Mouse (Mus musculus) left cerebral cortex, postnatal 10 days (tissue): Measurements from ENCODE around the gene Umps. TPM values are rescaled to one million over a fixed set of nuclear protein-coding genes. Genes with fewer than 3 reads are reported as not detected.

Source experiments
- DNase-seq, 2 experiments: peaks; one replicate each; pipeline ENCODE4 v3.0.0; 2021 to 2022; ENCODE audit warnings: low spot score in 2 of 2, mixed read lengths in 1 of 2; ENCODE audit errors: extremely low spot score in 1 of 2
- intact Hi-C: fragments of 180-260 bp; cut with DNase I; formaldehyde crosslinking; loops from one replicate; pipeline ENCODE4 v1.15.1; 2025
- total RNA-seq, 2 experiments: library from RNA; stranded (reverse); gene quantifications; 2 replicates each; pipeline ENCODE4 v1.2.3; 2021

Gene Umps
- total RNA-seq, result 10 to 100 TPM; 17.0 to 18.2 TPM

DNA sequence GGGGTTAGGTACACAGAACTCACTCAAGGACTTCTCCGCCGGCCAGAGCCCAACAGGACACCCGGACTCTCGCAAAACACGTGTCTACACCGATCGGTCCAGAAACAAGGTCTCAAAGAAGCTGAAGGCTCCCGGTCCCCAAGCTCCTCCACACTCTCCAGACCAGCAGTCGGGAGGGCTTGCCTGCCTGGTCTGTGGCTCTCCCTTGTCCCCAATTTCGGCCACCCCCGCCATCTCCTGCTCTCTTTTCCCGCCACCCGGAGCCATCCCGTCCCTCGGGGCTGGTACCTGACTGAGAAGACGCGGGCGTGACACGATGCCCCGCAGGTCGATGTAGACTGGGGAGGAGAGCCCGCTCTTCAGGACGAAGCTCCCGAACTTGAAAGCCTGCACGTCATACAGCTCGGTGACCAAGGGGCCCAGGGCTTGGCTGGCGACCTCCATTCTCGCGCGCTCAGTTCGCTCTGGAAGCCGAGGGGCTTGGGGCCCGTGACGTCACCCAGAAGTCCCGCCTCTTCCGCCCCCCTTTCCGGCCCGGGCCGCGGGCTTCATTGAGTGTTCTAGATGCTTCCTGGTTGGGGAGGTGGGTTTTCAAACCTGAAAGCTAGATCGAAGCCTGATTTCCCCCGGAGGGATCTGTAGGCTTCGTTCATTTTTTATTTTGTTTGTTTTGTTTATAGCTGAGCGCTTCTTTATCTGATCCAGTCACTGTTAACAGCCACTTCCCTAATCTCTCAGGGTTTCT lies at the start of gene Umps:
Umps (minus strand) TSS at position 501 of the 745 bp plus-strand sequence.
- intact Hi-C loops, result no loop called here
- DNase-seq, result peak; percentile 81 to 89

GRCm38 (mm10) chr16:34011991-34012845 lies 45.4 kb upstream of the Umps start:
- intact Hi-C loops, result no loop called here
- peak in 1 of 2 experiments; percentile 18 for DNase-seq

DNA sequence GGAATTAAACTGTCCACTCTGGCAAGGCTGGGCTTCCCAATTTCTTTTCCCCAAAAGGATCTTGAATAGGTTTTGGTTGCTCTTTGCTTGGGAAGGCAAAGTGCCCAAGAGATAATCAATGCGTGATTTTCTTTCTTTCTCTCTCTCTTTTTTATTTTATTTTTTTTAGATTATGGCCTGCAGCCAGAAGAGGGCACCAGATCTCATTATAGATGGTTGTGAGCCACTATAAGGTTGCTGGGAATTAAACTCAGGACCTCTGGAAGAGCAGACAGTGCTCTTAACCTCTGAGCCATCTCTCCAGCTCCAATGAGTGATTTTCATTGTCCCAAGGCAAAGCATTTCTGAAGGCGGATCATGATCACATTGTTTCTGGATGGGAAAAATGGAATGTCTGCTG lies 42.7 kb upstream of the Umps start:
- DNase-seq, result no peak
- intact Hi-C loops, result loop anchor here (10.0 kb wide), 1 partner anchor 275 kb away; no protein-coding TSS in a partner anchor

DNA sequence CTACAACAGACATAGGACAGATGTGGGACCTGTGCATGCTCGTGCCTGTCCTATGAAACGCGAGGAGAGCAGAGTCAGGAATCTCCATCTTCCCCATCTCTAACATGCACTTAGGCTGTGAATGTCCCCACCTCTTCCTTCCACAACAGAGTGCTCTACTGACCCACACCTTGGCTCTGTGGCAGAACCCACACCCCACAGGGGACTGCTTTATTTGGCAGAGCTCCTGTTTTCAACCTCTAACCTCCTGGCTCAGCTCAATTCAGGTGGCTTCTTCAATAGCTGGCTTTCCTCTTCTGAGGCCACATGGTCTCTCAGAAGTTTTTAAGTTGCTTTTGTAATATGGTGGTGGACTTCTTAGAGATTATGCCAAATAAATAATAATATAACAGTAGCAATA lies 39.1 kb upstream of the Umps start:
- intact Hi-C loops, result loop anchor here (10.0 kb wide), 1 partner anchor 279 kb away; no protein-coding TSS in a partner anchor
- peak in 1 of 2 experiments; percentile 12 for DNase-seq

- intact Hi-C loops, result loop anchor here (10.0 kb wide), 1 partner anchor 281 kb away; no protein-coding TSS in a partner anchor
- DNase-seq, result peak; percentile 85 to 87
Observed at GRCm38 (mm10) chr16:34004128-34004578, 37.3 kb upstream of the Umps start.

- intact Hi-C loops, result loop anchor here (10.0 kb wide), 1 partner anchor 281 kb away; no protein-coding TSS in a partner anchor
- DNase-seq, result peak in 1 of 2 experiments; percentile 12
Observed at GRCm38 (mm10) chr16:34003566-34004127, 36.8 kb upstream of the Umps start.

DNA sequence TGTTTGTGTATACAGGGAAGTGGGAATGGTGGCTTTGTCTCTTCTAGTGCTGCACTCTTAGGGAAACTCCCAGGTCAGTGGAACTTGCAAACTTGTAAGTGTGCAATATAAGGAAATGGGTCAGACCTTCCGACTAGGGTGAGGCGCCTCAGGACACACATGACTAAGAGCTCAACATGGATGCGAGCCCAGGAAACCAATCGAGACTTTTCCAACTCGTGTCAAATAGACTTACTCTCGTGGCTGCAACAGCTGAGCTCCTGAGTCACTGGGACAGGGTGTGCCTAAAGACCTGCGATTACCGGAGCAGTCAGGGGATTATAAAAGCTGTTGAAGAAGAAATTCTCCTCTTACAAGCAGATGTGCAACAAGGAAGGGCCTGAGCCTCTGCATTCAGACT lies 33.9 kb upstream of the Umps start:
- intact Hi-C loops, result loop anchor here (10.0 kb wide), 1 partner anchor 284 kb away; no protein-coding TSS in a partner anchor
- DNase-seq, result peak in 1 of 2 experiments; percentile 18

- intact Hi-C loops, result loop anchor here (2.0 to 5.0 kb wide), 2 partner anchors 43 to 115 kb away; no protein-coding TSS in a partner anchor
- peak; percentile 46 to 57 for DNase-seq
Observed at GRCm38 (mm10) chr16:33999388-33999787, 32.5 kb upstream of the Umps start.

- no peak for DNase-seq
- intact Hi-C loops, result loop anchor here (2.0 to 5.0 kb wide), 2 partner anchors 44 to 117 kb away; no protein-coding TSS in a partner anchor
Observed at GRCm38 (mm10) chr16:33998011-33998410, 31.2 kb upstream of the Umps start.

- DNase-seq, result peak in 1 of 2 experiments; percentile 62
- intact Hi-C loops, result loop anchor here (5.0 kb wide), 1 partner anchor 46 kb away; no protein-coding TSS in a partner anchor
Observed at GRCm38 (mm10) chr16:33996030-33996429, 29.2 kb upstream of the Umps start.

GRCm38 (mm10) chr16:33995496-33995895 lies 28.7 kb upstream of the Umps start:
- DNase-seq, result no peak
- intact Hi-C loops, result loop anchor here (5.0 kb wide), 1 partner anchor 47 kb away; no protein-coding TSS in a partner anchor

- DNase-seq, result no peak
- intact Hi-C loops, result no loop called here
Observed at GRCm38 (mm10) chr16:33994321-33994720, 27.5 kb upstream of the Umps start.

- no peak for DNase-seq
- intact Hi-C loops, result no loop called here
Observed at GRCm38 (mm10) chr16:33990712-33991111, 23.9 kb upstream of the Umps start.

- intact Hi-C loops, result no loop called here
- DNase-seq, result no peak
Observed at GRCm38 (mm10) chr16:33989106-33989505, 22.3 kb upstream of the Umps start.

- intact Hi-C loops, result no loop called here
- DNase-seq, result peak in 1 of 2 experiments; percentile 51
Observed at GRCm38 (mm10) chr16:33988358-33989012, 21.6 kb upstream of the Umps start.

DNA sequence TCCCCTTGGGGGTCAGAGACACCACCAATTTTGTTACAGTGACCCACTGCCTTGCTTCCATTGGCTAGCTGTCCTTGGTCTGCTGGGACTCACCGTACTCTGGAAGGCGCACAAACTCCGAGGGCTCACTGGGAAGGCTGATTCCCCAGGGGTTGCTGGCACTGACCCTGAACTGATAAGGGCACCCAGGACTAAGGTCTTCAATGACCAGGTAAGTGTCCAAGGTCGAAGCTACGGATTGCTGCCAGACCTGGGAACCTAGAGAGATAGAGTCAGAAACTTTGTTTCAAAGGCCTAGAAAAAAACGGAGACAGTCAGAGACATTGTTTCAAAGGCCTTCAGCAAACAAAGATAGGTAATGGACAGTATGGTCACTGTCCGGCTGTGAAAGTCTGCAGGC lies 20.2 kb upstream of the Umps start:
- intact Hi-C loops, result no loop called here
- no peak for DNase-seq

DNA sequence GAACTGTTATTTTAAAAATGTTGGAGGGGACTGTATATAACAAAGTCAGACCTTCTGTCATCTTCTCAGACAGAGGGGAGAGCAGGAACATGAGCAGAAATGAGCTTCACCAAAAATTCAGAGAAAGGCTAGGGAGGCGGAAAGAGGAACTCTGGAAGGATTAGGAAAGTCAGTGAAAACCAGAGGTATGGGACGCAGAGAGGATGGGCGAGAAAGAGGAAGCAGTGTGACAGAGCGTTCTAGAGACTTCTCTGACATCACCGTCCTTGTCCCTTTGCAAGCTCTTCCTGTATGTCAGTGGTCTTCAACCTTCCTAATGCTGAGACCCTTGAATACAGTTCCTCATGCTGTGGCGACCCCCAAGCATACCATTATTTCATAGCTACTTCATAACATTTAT lies 18.5 kb upstream of the Umps start:
- intact Hi-C loops, result no loop called here
- no peak for DNase-seq

DNA sequence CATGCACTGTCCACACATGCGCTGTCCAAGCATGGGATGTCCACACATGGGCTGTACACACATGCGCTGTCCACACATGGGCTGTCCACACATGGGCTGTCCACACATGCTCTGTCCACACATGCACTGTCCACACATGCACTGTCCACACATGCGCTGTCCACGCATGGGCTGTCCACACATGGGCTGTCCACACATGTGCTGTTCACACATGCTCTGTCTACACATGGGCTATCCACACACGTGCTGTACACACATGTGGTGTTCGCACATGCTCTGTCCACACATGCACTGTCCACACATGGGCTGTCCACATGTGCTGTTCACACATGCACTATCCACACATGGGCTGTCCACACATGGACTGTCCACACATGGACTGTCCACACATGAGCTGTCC lies 16.9 kb upstream of the Umps start:
- no peak for DNase-seq
- intact Hi-C loops, result no loop called here
